Mouse (Mus musculus): ENCODE measurements around the gene Henmt1.

DNA sequence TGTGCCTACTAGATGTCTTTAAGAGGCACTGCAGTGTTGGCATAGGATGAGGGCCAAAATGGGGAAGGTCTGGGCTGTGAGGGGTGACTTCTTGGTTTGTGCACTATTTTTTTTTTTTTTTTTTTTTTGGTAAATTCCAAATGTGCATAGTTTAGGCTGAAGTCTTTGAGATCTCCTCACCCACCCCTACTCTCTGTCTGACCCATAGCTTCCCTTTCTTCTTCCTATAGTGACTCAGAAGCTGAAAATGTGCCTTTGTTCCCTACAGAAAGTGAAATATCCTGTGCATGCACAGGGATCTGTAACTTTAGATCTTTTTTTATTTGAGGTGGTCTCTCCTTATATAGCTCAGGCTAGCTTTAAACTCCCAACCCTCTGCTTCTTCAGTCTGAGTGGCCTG is 18.3 kb downstream of the Henmt1 start:
- TF ChIP-seq USF1 (IDR thresholded peaks at IDR 0.05; ENCODE audit: low read depth) (no peak), POLR2A (IDR thresholded peaks at IDR 0.05; ENCODE audit: insufficient read length, low read depth) (no peak), CEBPB (IDR thresholded peaks at IDR 0.05; ENCODE audit: insufficient read depth, poor library complexity, severe bottlenecking) (no peak), TCF12 (IDR thresholded peaks at IDR 0.05; ENCODE audit: insufficient read depth, poor library complexity, severe bottlenecking) (no peak), SRF (IDR thresholded peaks at IDR 0.05; ENCODE audit: control insufficient read depth, insufficient read length, low read depth) (no peak), REST (IDR thresholded peaks at IDR 0.05; ENCODE audit: insufficient read depth, insufficient read length) (no peak), E2F4 (IDR thresholded peaks at IDR 0.05; ENCODE audit: insufficient read depth) (no peak), MYOG (IDR thresholded peaks at IDR 0.05; ENCODE audit: control insufficient read depth in 1 of 3, insufficient read depth in 1 of 3, insufficient read length in 2 of 3, low read depth in 2 of 3) (no peak), POLR2AphosphoS2 (IDR thresholded peaks at IDR 0.05; ENCODE audit: insufficient read length, low read depth) (no peak), MYOD1 (IDR thresholded peaks at IDR 0.05; ENCODE audit: control insufficient read depth in 1 of 3, insufficient read length in 2 of 3, low read depth in 2 of 3) (no peak)

All from myocyte (in vitro differentiated cells).